Mouse (Mus musculus) bone marrow, adult 2 months (tissue): Measurements from ENCODE around the gene She.

Experiments
- CTCF ChIP-seq: fragments of 200-500 bp; IDR thresholded peaks from 2 replicates; pipeline ENCODE4 v1.5.1; 2011; ENCODE audit warnings: low read length, control low read depth; ENCODE audit not compliant: control insufficient read depth, insufficient read depth
- POLR2A ChIP-seq: fragments of 200-500 bp; IDR thresholded peaks from 2 replicates; pipeline ENCODE4 v1.6.1; 2011; ENCODE audit warnings: low read depth, mild to moderate bottlenecking, control low read depth, low read length, borderline replicate concordance; ENCODE audit not compliant: control insufficient read depth

DNA sequence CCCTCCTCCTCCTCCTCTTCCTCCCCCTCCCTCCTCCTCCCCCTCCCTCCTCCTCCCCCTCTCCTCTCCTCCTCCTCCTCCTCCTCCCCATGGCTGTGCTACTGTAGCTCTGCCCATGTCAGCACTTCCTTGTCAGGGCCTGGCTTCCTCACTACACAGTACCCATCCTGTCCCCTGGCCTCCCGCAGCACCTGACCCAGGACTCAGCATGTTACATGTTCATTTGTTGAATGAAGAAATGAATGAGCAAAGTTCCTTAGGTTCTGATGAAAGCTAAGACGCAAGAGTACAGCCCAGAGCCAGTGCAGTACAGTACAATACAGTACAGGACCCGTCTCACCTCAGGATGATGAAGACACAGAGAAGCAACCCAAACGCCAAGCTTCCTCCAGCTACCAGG lies 45.3 kb downstream of the She start:
- no peak for TF ChIP-seq CTCF
- TF ChIP-seq POLR2A, result no peak
